Mouse (Mus musculus) brown adipose tissue, adult 24 weeks (tissue): ENCODE measurements around the gene Tlr5. TPM values are rescaled to one million over a fixed set of nuclear protein-coding genes. Genes with fewer than 3 reads are reported as not detected.

Experiments
- H3K27ac ChIP-seq: fragments of 200-500 bp; replicated peaks from 2 replicates; pipeline ENCODE4 v1.5.1; 2012; ENCODE audit warnings: low read depth, mild to moderate bottlenecking, low read length
- H3K4me1 ChIP-seq: fragments of 200-500 bp; 2 replicates; pipeline ENCODE4 v1.6.1; 2012; ENCODE audit warnings: low read length, mixed read lengths; ENCODE audit not compliant: control insufficient read depth, insufficient read depth, insufficient read length
- H3K4me3 ChIP-seq: fragments of 200-500 bp; 2 replicates; pipeline ENCODE4 v1.5.1; 2012; ENCODE audit warnings: low read depth, mild to moderate bottlenecking, low read length, moderate library complexity; ENCODE audit not compliant: insufficient read depth
- polyA plus RNA-seq: library from polyadenylated mRNA; stranded (reverse); fragments of >200 nt; gene quantifications from 2 replicates; pipeline ENCODE4 v1.2.4, GENCODE M21; 2012; ENCODE audit not compliant: missing spikeins, insufficient read depth, insufficient read length

Gene Tlr5
- 4.6 and 9.2 TPM in 2 replicates for polyA plus RNA-seq

GRCm38 (mm10) chr1:182954287-182955046, at the start of gene Tlr5:
TSS of gene Tlr5 (plus strand) at chr1:182954788.
- H3K4me1 ChIP-seq: peaks cover 16% of the 10 kb centered on the region
- H3K27ac ChIP-seq: peak within 1 kb of the TSS; percentile 64
- peak within 1 kb of the TSS; percentile 74 for H3K4me3 ChIP-seq

- Histone ChIP-seq H3K27ac (no peak overlapping the region), H3K4me1 (no peaks in the 10 kb centered on the region), H3K4me3 (no peak overlapping the region)
These were observed 48.9 kb upstream of the Tlr5 start for GRCm38 (mm10) chr1:182905669-182906068.

- H3K27ac ChIP-seq: 0 out of 2 replicates have a peak overlapping the region, but pooled peaks have one; percentile 16
- H3K4me1 ChIP-seq: no peaks in the 10 kb centered on the region
- H3K4me3 ChIP-seq: no peak overlapping the region
These were observed 46.2 kb upstream of the Tlr5 start for GRCm38 (mm10) chr1:182908050-182909036.

GRCm38 (mm10) chr1:182909066-182909465, 45.5 kb upstream of the Tlr5 start:
- Histone ChIP-seq H3K4me1 (no peaks in the 10 kb centered on the region), H3K27ac (no peak overlapping the region), H3K4me3 (no peak overlapping the region)

- Histone ChIP-seq H3K27ac (no peak overlapping the region), H3K4me3 (no peak overlapping the region), H3K4me1 (no peaks in the 10 kb centered on the region)
These were observed 45.0 kb upstream of the Tlr5 start for GRCm38 (mm10) chr1:182909596-182909995.

- H3K4me3 ChIP-seq: no peak overlapping the region
- no peak overlapping the region for H3K27ac ChIP-seq
- H3K4me1 ChIP-seq: no peaks in the 10 kb centered on the region
These were observed 42.0 kb upstream of the Tlr5 start for GRCm38 (mm10) chr1:182912591-182912990.

- no peak overlapping the region for H3K27ac ChIP-seq
- no peak overlapping the region for H3K4me3 ChIP-seq
- H3K4me1 ChIP-seq: no peaks in the 10 kb centered on the region
These were observed 40.3 kb upstream of the Tlr5 start for GRCm38 (mm10) chr1:182914121-182914908.

- no peak overlapping the region for H3K4me3 ChIP-seq
- H3K4me1 ChIP-seq: no peaks in the 10 kb centered on the region
- H3K27ac ChIP-seq: no peak overlapping the region
These were observed 38.4 kb upstream of the Tlr5 start for GRCm38 (mm10) chr1:182916166-182916565.

- Histone ChIP-seq H3K4me3 (no peak overlapping the region), H3K27ac (no peak overlapping the region), H3K4me1 (no peaks in the 10 kb centered on the region)
These were observed 35.8 kb upstream of the Tlr5 start for GRCm38 (mm10) chr1:182918718-182919346.

- H3K4me3 ChIP-seq: no peak overlapping the region
- H3K4me1 ChIP-seq: no peaks in the 10 kb centered on the region
- H3K27ac ChIP-seq: no peak overlapping the region
These were observed 31.8 kb upstream of the Tlr5 start for GRCm38 (mm10) chr1:182922824-182923223.

GRCm38 (mm10) chr1:182926465-182926864, 28.1 kb upstream of the Tlr5 start:
- no peaks in the 10 kb centered on the region; the same call in 1 of the 2 replicates for H3K4me1 ChIP-seq
- no peak overlapping the region for H3K4me3 ChIP-seq
- H3K27ac ChIP-seq: no peak overlapping the region

GRCm38 (mm10) chr1:182927878-182928851, 26.4 kb upstream of the Tlr5 start:
- Histone ChIP-seq H3K4me3 (peak overlapping the region; percentile 23), H3K27ac (peak overlapping the region; percentile 27), H3K4me1 (no peaks in the 10 kb centered on the region; the same call in 1 of the 2 replicates)

GRCm38 (mm10) chr1:182935469-182935868, 19.1 kb upstream of the Tlr5 start:
- Histone ChIP-seq H3K27ac (no peak overlapping the region), H3K4me3 (no peak overlapping the region), H3K4me1 (no peaks in the 10 kb centered on the region)
